Comparison of ENCODE assay signal across 14 mouse cellular contexts in the genomic region with DNA sequence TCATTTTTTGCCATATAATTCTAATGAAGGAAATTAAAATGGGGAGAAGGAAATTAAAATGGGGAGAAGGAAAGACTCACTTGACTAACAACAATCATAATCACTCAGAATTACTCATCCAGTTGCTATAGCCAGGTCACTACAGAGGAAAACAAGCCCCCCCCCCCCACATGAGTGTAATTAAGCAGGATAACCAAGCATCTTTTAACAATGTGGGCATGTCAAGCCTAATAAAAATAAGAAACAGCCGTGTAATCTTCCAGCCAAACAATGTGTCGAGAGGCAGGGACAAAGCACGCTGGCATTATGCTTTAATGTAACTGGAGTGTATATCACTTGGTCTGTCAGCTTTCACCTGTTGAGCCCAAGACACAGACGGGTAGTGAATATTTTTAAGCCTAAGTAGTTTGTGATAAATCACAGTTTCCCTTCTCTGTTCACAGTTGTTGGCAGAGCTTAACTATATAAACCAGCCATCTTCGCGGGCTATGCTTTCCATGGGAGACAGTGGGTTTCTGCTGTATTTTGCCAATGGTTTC.
"Had no signal": no experiment of that assay in that cellular context is flagged by ENCODE, and none has a peak within 500 bp of the region (broad histone marks: within the 10 kb centered on the region; RNA-seq: fewer than 3 reads in every experiment).

No protein-coding gene starts in this region.

- H3K27ac ChIP-seq: liver, embryonic 14.5 days; midbrain, embryonic 13.5 days; midbrain, embryonic 15.5 days; stomach, embryonic 15.5 days; stomach, postnatal 0 days had no signal

- DNase-seq: lung, adult 18-20 months; lung, embryonic 14.5 days; lung, postnatal 10 days; lung, postnatal 4 days; right cerebral cortex, postnatal 14 days; thymus, adult 2 months; thymus, postnatal 25 days; thymus, postnatal 4 days had no signal

- H3K9ac ChIP-seq: liver, embryonic 14.5 days; lung, embryonic 14.5 days; midbrain, embryonic 13.5 days; midbrain, embryonic 15.5 days; stomach, embryonic 15.5 days had no signal

- H3K27me3 ChIP-seq: midbrain, embryonic 13.5 days; midbrain, embryonic 15.5 days; stomach, embryonic 15.5 days had no signal

- H3K9me3 ChIP-seq: midbrain, embryonic 13.5 days; midbrain, embryonic 15.5 days; stomach, embryonic 15.5 days had no signal

- H3K4me1 ChIP-seq: midbrain, embryonic 13.5 days; midbrain, embryonic 15.5 days; stomach, embryonic 15.5 days had no signal

- H3K4me3 ChIP-seq: midbrain, embryonic 13.5 days; midbrain, embryonic 15.5 days; stomach, embryonic 15.5 days had no signal

- H3K4me2 ChIP-seq: lung, embryonic 14.5 days; midbrain, embryonic 11.5 days; midbrain, embryonic 13.5 days; midbrain, embryonic 15.5 days; stomach, embryonic 15.5 days had no signal

- H3K36me3 ChIP-seq: midbrain, embryonic 13.5 days; midbrain, embryonic 15.5 days; stomach, embryonic 15.5 days had no signal

- ATAC-seq: midbrain, embryonic 13.5 days; midbrain, embryonic 15.5 days had no signal
